Mouse (Mus musculus): ENCODE measurements around the gene Olfr972. TPM values are rescaled to one million over a fixed set of nuclear protein-coding genes. Genes with fewer than 3 reads are reported as not detected.

Gene Olfr972
- polyA plus RNA-seq, 1 experiment from 2014 or later, result not detected

DNA sequence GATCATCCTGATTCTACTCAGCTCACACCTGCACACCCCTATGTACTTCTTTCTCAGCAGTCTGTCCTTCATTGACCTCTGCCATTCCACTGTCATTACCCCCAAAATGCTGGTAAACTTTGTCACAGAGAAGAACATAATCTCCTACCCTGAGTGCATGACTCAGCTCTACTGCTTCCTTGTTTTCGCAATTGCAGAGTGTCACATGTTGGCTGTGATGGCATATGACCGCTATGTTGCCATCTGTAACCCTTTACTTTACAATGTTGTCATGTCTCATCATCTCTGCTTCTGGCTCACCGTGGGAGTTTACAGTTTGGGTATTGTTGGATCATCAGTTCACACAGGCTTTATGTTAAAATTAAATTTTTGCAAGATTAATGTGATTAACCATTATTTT, 43.7 kb downstream of the Olfr972 start:
- H3K27ac ChIP-seq (ENCODE audit: low read depth), result no peak overlapping the region
- no peak for TF ChIP-seq CTCF (IDR thresholded peaks at IDR 0.05; ENCODE audit: low read depth)
- no peak for TF ChIP-seq EP300 (IDR thresholded peaks at IDR 0.05; ENCODE audit: low read depth)
- no peaks in the 10 kb centered on the region for H3K27me3 ChIP-seq (ENCODE audit: insufficient read depth, low read length)
- no peaks in the 10 kb centered on the region for H3K9me3 ChIP-seq (ENCODE audit: low read length)
- DNase-seq (no peak), ATAC-seq (peak; percentile 70)
- H3K36me3 ChIP-seq (replicated peaks; ENCODE audit: insufficient read depth, low read length), result no peaks in the 10 kb centered on the region
- no peak overlapping the region for H3K4me3 ChIP-seq (ENCODE audit: low read depth, low read length)
- no peaks in the 10 kb centered on the region for H3K4me1 ChIP-seq (ENCODE audit: insufficient read depth)
- 44% methylated on average over 3 of the region's 3 CpGs for WGBS (ENCODE audit: insufficient replicate concordance)
- no peak overlapping the region for H3K4me2 ChIP-seq (ENCODE audit: low read depth, low read length)
- no peak overlapping the region for H3K9ac ChIP-seq (replicated peaks)

Other genes starting within 250 kb of the Olfr972 start
- not detected in 2 replicates for gene Olfr960, start 245.0 kb upstream of the Olfr972 start, polyA plus RNA-seq (2015; fragmentation: Nextera tagmentation; extraction: Ambion mirVana)
- gene Olfr961, start 221.3 kb upstream of the Olfr972 start, polyA plus RNA-seq (2015; fragmentation: Nextera tagmentation; extraction: Ambion mirVana), result not detected in 2 replicates
- not detected in 2 replicates for gene Olfr963, start 199.2 kb upstream of the Olfr972 start, polyA plus RNA-seq (2015; fragmentation: Nextera tagmentation; extraction: Ambion mirVana)
- not detected in 2 replicates for gene Olfr149, start 159.3 kb upstream of the Olfr972 start, polyA plus RNA-seq (2015; fragmentation: Nextera tagmentation; extraction: Ambion mirVana)
- not detected in 2 replicates for gene Olfr965, start 155.1 kb upstream of the Olfr972 start, polyA plus RNA-seq (2015; fragmentation: Nextera tagmentation; extraction: Ambion mirVana)
- gene Olfr150, start 135.4 kb upstream of the Olfr972 start, polyA plus RNA-seq (2015; fragmentation: Nextera tagmentation; extraction: Ambion mirVana), result not detected in 2 replicates
- gene Olfr967, start 120.2 kb upstream of the Olfr972 start, polyA plus RNA-seq (2015; fragmentation: Nextera tagmentation; extraction: Ambion mirVana), result not detected in 2 replicates
- not detected in 2 replicates for gene Olfr968, start 83.2 kb upstream of the Olfr972 start, polyA plus RNA-seq (2015; fragmentation: Nextera tagmentation; extraction: Ambion mirVana)
- not detected in 2 replicates for gene Olfr969, start 75.5 kb upstream of the Olfr972 start, polyA plus RNA-seq (2015; fragmentation: Nextera tagmentation; extraction: Ambion mirVana)
- not detected in 2 replicates for gene Olfr970, start 57.6 kb upstream of the Olfr972 start, polyA plus RNA-seq (2015; fragmentation: Nextera tagmentation; extraction: Ambion mirVana)
- not detected in 2 replicates for gene Olfr971, start 29.5 kb upstream of the Olfr972 start, polyA plus RNA-seq (2015; fragmentation: Nextera tagmentation; extraction: Ambion mirVana)
- gene Olfr229, start 40.9 kb downstream of the Olfr972 start, polyA plus RNA-seq (2015; fragmentation: Nextera tagmentation; extraction: Ambion mirVana), result not detected in 2 replicates
- not detected in 2 replicates for gene Olfr974, start 71.1 kb downstream of the Olfr972 start, polyA plus RNA-seq (2015; fragmentation: Nextera tagmentation; extraction: Ambion mirVana)
- not detected in 2 replicates for gene Olfr975, start 85.6 kb downstream of the Olfr972 start, polyA plus RNA-seq (2015; fragmentation: Nextera tagmentation; extraction: Ambion mirVana)
- not detected in 2 replicates for gene Olfr976, start 94.7 kb downstream of the Olfr972 start, polyA plus RNA-seq (2015; fragmentation: Nextera tagmentation; extraction: Ambion mirVana)
- gene Olfr978, start 125.7 kb downstream of the Olfr972 start, polyA plus RNA-seq (2015; fragmentation: Nextera tagmentation; extraction: Ambion mirVana), result not detected in 2 replicates
- not detected in 2 replicates for gene Olfr979, start 137.0 kb downstream of the Olfr972 start, polyA plus RNA-seq (2015; fragmentation: Nextera tagmentation; extraction: Ambion mirVana)
- gene Olfr980, start 143.2 kb downstream of the Olfr972 start, polyA plus RNA-seq (2015; fragmentation: Nextera tagmentation; extraction: Ambion mirVana), result not detected in 2 replicates
- not detected in 2 replicates for gene Olfr981, start 155.0 kb downstream of the Olfr972 start, polyA plus RNA-seq (2015; fragmentation: Nextera tagmentation; extraction: Ambion mirVana)
- gene Olfr982, start 207.4 kb downstream of the Olfr972 start, polyA plus RNA-seq (2015; fragmentation: Nextera tagmentation; extraction: Ambion mirVana), result not detected in 2 replicates
- gene Olfr983, start 227.2 kb downstream of the Olfr972 start, polyA plus RNA-seq (2015; fragmentation: Nextera tagmentation; extraction: Ambion mirVana), result not detected in 2 replicates
- not detected in 2 replicates for gene Olfr984, start 247.8 kb downstream of the Olfr972 start, polyA plus RNA-seq (2015; fragmentation: Nextera tagmentation; extraction: Ambion mirVana)

All from liver, postnatal 0 days (tissue).